Mouse (Mus musculus) left cerebral cortex, adult 6 months (tissue): ENCODE measurements around the gene Ube2l3. TPM values are rescaled to one million over a fixed set of nuclear protein-coding genes. Genes with fewer than 3 reads are reported as not detected.

Source experiments
- long read RNA-seq, 2 experiments: library from polyadenylated mRNA; unstranded; transcript quantifications; one replicate each; pipeline ENCODE4 v2.0.0; 2019 to 2020
- polyA plus RNA-seq: library from polyadenylated mRNA; unstranded; fragments of <200 nt; fragmentation: Nextera tagmentation; gene quantifications from 2 replicates; pipeline ENCODE4 v1.2.3, GENCODE M21; 2021

Gene Ube2l3
- 103 and 106 TPM in 2 replicates for polyA plus RNA-seq
- long read RNA-seq, experiment 1, transcript Ube2l3-201 (4 exons, 2,609 nt), result major isoform, 127 of 183 reads
- long read RNA-seq, experiment 1, transcript Ube2l3-203 (3 exons, 650 nt), result minor isoform, 10 of 183 reads
- long read RNA-seq, experiment 1, partial matches to known transcripts, result 10 of 183 reads
- long read RNA-seq, experiment 1, other reads (novel, unspliced or antisense), result 31 of 183 reads
- long read RNA-seq, experiment 2, transcript Ube2l3-201 (4 exons, 2,609 nt), result major isoform, 81 of 113 reads
- long read RNA-seq, experiment 2, partial matches to known transcripts, result 2 of 113 reads
- long read RNA-seq, experiment 2, other reads (novel, unspliced or antisense), result 27 of 113 reads

GRCm38 (mm10) chr16:17202549-17202948, at the start of gene Ube2l3:
TSS of gene Ube2l3 (minus strand) at chr16:17202649.

GRCm38 (mm10) chr16:17232794-17233701, 30.6 kb upstream of the Ube2l3 start, which contains the start of gene Hic2:
TSS of gene Hic2 (plus strand) at chr16:17233572.

GRCm38 (mm10) chr16:17208389-17209361, 6.2 kb upstream of the Ube2l3 start, which contains the start of gene Rimbp3:
TSS of gene Rimbp3 (plus strand) at chr16:17208603.

GRCm38 (mm10) chr16:17146772-17147235, 55.6 kb downstream of the Ube2l3 start, which contains the start of gene Ccdc116:
TSS of gene Ccdc116 (minus strand) at chr16:17147229.

GRCm38 (mm10) chr16:17144339-17144738, 58.1 kb downstream of the Ube2l3 start, which contains the start of gene Ydjc:
TSS of gene Ydjc (plus strand) at chr16:17144621.

GRCm38 (mm10) chr16:17132089-17132905, 70.2 kb downstream of the Ube2l3 start, which contains the start of gene Sdf2l1:
TSS of gene Sdf2l1 (minus strand) at chr16:17132383.

GRCm38 (mm10) chr16:17124871-17125520, 77.5 kb downstream of the Ube2l3 start, which contains the start of gene 2610318N02Rik:
TSS of gene 2610318N02Rik (minus strand) at chr16:17125167.

GRCm38 (mm10) chr16:17110771-17111743, 91.4 kb downstream of the Ube2l3 start, which contains the start of gene Ppil2:
TSS of gene Ppil2 (minus strand) at chr16:17111257.

Other genes with a start within 250 kb of the Ube2l3 start
- 86.4 and 162 TPM in 2 replicates for gene Mapk1, start 219.3 kb downstream of the Ube2l3 start, polyA plus RNA-seq
- 19.7 and 31.3 TPM in 2 replicates for gene Ypel1, start 133.0 kb downstream of the Ube2l3 start, polyA plus RNA-seq
- 66.5 and 80.4 TPM in 2 replicates for gene Ppil2, start 91.4 kb downstream of the Ube2l3 start, polyA plus RNA-seq
- gene 2610318N02Rik, start 77.5 kb downstream of the Ube2l3 start, polyA plus RNA-seq, result 1.5 and 2.6 TPM in 2 replicates
- gene Sdf2l1, start 70.3 kb downstream of the Ube2l3 start, polyA plus RNA-seq, result 36.1 and 38.1 TPM in 2 replicates
- gene Ydjc, start 58.0 kb downstream of the Ube2l3 start, polyA plus RNA-seq, result 36.2 and 43.2 TPM in 2 replicates
- gene Ccdc116, start 55.4 kb downstream of the Ube2l3 start, polyA plus RNA-seq, result 0.81 and 0.87 TPM in 2 replicates
- gene Rimbp3, start 6.0 kb upstream of the Ube2l3 start, polyA plus RNA-seq, result 0.22 and 0.34 TPM in 2 replicates
- 0.55 and 0.72 TPM in 2 replicates for gene Hic2, start 30.9 kb upstream of the Ube2l3 start, polyA plus RNA-seq
- 148 and 162 TPM in 2 replicates for gene Tmem191c, start 73.4 kb upstream of the Ube2l3 start, polyA plus RNA-seq
- gene Serpind1, start 128.7 kb upstream of the Ube2l3 start, polyA plus RNA-seq, result 4.2 and 4.4 TPM in 2 replicates
- gene Snap29, start 203.3 kb upstream of the Ube2l3 start, polyA plus RNA-seq, result 6.3 and 7.3 TPM in 2 replicates
- 75.4 and 78.1 TPM in 2 replicates for gene Pi4ka, start 203.7 kb upstream of the Ube2l3 start, polyA plus RNA-seq
- gene Crkl, start 249.3 kb upstream of the Ube2l3 start, polyA plus RNA-seq, result 19.6 and 24.1 TPM in 2 replicates